Mouse (Mus musculus): Measurements from ENCODE around the gene Rnf151. TPM values are rescaled to one million over a fixed set of nuclear protein-coding genes. Genes with fewer than 3 reads are reported as not detected.
"Not testable (repeated sequence)": the region's sequence is repeated elsewhere in the genome, so short reads cannot be mapped to it uniquely, and the experiment has no call there.

Gene Rnf151
- polyA plus RNA-seq, 1 experiment from 2014 or later = not detected

DNA sequence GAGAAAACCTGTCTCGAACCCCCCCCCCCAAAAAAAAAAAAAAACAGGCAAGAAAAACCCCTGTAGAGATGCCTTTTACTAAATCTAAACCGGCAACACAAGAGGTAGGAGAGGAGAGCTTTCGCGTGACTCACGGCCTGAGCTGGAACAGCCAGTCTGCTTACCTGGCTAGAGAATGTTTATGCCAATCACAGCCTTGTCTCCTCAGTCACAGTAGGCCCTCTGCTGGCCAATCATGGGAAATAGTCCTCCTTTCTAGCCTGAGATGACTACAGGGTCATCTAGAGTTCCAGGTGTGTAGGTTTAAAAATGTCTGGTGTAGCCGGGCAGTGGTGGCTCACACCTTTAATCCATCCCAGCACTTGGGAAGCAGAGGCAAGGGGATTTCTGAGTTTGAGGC is 50.4 kb downstream of the Rnf151 start:
- WGBS = 33% methylated on average over 6 of the region's 6 CpGs
- H3K27ac ChIP-seq = no peak overlapping the region
- peaks cover 20% of the 10 kb centered on the region for H3K4me1 ChIP-seq (replicated peaks; ENCODE audit: insufficient read depth, low read length)
- peak; percentile 85 for TF ChIP-seq CTCF (IDR thresholded peaks at IDR 0.05; ENCODE audit: low read depth)
- no peaks in the 10 kb centered on the region for H3K27me3 ChIP-seq (ENCODE audit: insufficient read depth, low read length)
- peak; percentile 86 for DNase-seq (ENCODE audit: low spot score)
- no peak; the same call in 1 of the 2 replicates for ATAC-seq (replicated peaks; ENCODE audit: low FRiP score, low read depth)
- no peak overlapping the region for H3K4me2 ChIP-seq (ENCODE audit: low read length)
- H3K36me3 ChIP-seq (ENCODE audit: insufficient read depth, low read length) = no peaks in the 10 kb centered on the region
- H3K9me3 ChIP-seq (replicated peaks; ENCODE audit: low read length) = no peaks in the 10 kb centered on the region
- no peak overlapping the region for H3K9ac ChIP-seq (ENCODE audit: low read depth, low read length)
- H3K4me3 ChIP-seq (replicated peaks; ENCODE audit: low read depth, low read length) = no peak overlapping the region

DNA sequence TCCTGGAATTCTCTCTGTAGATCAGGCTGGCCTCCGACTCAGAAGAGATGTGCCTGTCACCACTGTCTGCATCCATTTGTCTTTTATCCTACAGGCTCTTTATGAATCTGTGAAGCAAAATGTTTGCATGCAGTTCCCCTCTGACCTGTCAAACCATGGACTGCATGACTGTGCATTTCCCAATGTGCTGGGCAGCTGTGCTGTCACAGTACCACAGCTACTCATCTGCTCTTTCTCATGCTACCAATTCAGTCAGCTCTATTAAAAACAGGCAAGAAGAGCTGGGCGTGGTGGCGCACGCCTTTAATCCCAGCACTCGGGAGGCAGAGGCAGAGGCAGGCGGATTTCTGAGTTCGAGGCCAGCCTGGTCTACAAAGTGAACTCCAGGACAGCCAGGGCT is 50.9 kb downstream of the Rnf151 start:
- 72% methylated on average over 7 of the region's 7 CpGs for WGBS

More for the DNA sequence above, 50.9 kb downstream of the Rnf151 start:
- H3K4me3 ChIP-seq (replicated peaks; ENCODE audit: low read depth, low read length); H3K4me2 ChIP-seq (ENCODE audit: low read length); H3K36me3 ChIP-seq (ENCODE audit: insufficient read depth, low read length); H3K27ac ChIP-seq; H3K27me3 ChIP-seq (ENCODE audit: insufficient read depth, low read length); H3K9me3 ChIP-seq (replicated peaks; ENCODE audit: low read length); H3K9ac ChIP-seq (ENCODE audit: low read depth, low read length); DNase-seq (ENCODE audit: low spot score); ATAC-seq (replicated peaks; ENCODE audit: low FRiP score, low read depth): not testable (repeated sequence)
- peaks cover 15% of the 10 kb centered on the region for H3K4me1 ChIP-seq (replicated peaks; ENCODE audit: insufficient read depth, low read length)

Other genes with a start within 250 kb of the Rnf151 start
- gene E4f1, start 247.8 kb downstream of the Rnf151 start, polyA plus RNA-seq (2015; fragmentation: Nextera tagmentation; extraction: Ambion mirVana) = 9.8 and 12.0 TPM in 2 replicates
- 61.7 and 64.0 TPM in 2 replicates for gene Pgp, start 247.7 kb downstream of the Rnf151 start, polyA plus RNA-seq (2015; fragmentation: Nextera tagmentation; extraction: Ambion mirVana)
- 1.2 and 1.6 TPM in 2 replicates for gene Bricd5, start 244.2 kb downstream of the Rnf151 start, polyA plus RNA-seq (2015; fragmentation: Nextera tagmentation; extraction: Ambion mirVana)
- 24.1 and 24.2 TPM in 2 replicates for gene Mlst8, start 239.0 kb downstream of the Rnf151 start, polyA plus RNA-seq (2015; fragmentation: Nextera tagmentation; extraction: Ambion mirVana)
- gene Caskin1, start 229.5 kb downstream of the Rnf151 start, polyA plus RNA-seq (2015; fragmentation: Nextera tagmentation; extraction: Ambion mirVana) = 0.82 and 1.1 TPM in 2 replicates
- gene Traf7, start 190.1 kb downstream of the Rnf151 start, polyA plus RNA-seq (2015; fragmentation: Nextera tagmentation; extraction: Ambion mirVana) = 59.4 and 67.3 TPM in 2 replicates
- gene Rab26, start 183.9 kb downstream of the Rnf151 start, polyA plus RNA-seq (2015; fragmentation: Nextera tagmentation; extraction: Ambion mirVana) = 3.5 and 3.7 TPM in 2 replicates
- 10.6 and 17.7 TPM in 2 replicates for gene Pkd1, start 168.2 kb downstream of the Rnf151 start, polyA plus RNA-seq (2015; fragmentation: Nextera tagmentation; extraction: Ambion mirVana)
- gene Tsc2, start 85.4 kb downstream of the Rnf151 start, polyA plus RNA-seq (2015; fragmentation: Nextera tagmentation; extraction: Ambion mirVana) = 36.4 and 42.4 TPM in 2 replicates
- gene Nthl1, start 85.4 kb downstream of the Rnf151 start, polyA plus RNA-seq (2015; fragmentation: Nextera tagmentation; extraction: Ambion mirVana) = 13.4 and 14.9 TPM in 2 replicates
- gene Slc9a3r2, start 67.7 kb downstream of the Rnf151 start, polyA plus RNA-seq (2015; fragmentation: Nextera tagmentation; extraction: Ambion mirVana) = 141 and 145 TPM in 2 replicates
- 0.32 and 0.38 TPM in 2 replicates for gene Npw, start 59.6 kb downstream of the Rnf151 start, polyA plus RNA-seq (2015; fragmentation: Nextera tagmentation; extraction: Ambion mirVana)
- 17.5 and 18.1 TPM in 2 replicates for gene Zfp598, start 48.4 kb downstream of the Rnf151 start, polyA plus RNA-seq (2015; fragmentation: Nextera tagmentation; extraction: Ambion mirVana)
- 1.4 and 1.7 TPM in 2 replicates for gene Syngr3, start 28.1 kb downstream of the Rnf151 start, polyA plus RNA-seq (2015; fragmentation: Nextera tagmentation; extraction: Ambion mirVana)
- gene Gfer, start 21.9 kb downstream of the Rnf151 start, polyA plus RNA-seq (2015; fragmentation: Nextera tagmentation; extraction: Ambion mirVana) = 43.3 and 47.6 TPM in 2 replicates
- 2.6 and 2.7 TPM in 2 replicates for gene Noxo1, start 21.8 kb downstream of the Rnf151 start, polyA plus RNA-seq (2015; fragmentation: Nextera tagmentation; extraction: Ambion mirVana)
- 50.5 and 57.3 TPM in 2 replicates for gene Tbl3, start 10.4 kb downstream of the Rnf151 start, polyA plus RNA-seq (2015; fragmentation: Nextera tagmentation; extraction: Ambion mirVana)
- gene Rps2, start 53 bp upstream of the Rnf151 start, polyA plus RNA-seq (2015; fragmentation: Nextera tagmentation; extraction: Ambion mirVana) = 1,452 and 1,460 TPM in 2 replicates
- gene Ndufb10, start 6.4 kb upstream of the Rnf151 start, polyA plus RNA-seq (2015; fragmentation: Nextera tagmentation; extraction: Ambion mirVana) = 417 and 419 TPM in 2 replicates
- 0.36 and 0.38 TPM in 2 replicates for gene Rpl3l, start 9.8 kb upstream of the Rnf151 start, polyA plus RNA-seq (2015; fragmentation: Nextera tagmentation; extraction: Ambion mirVana)
- 45.8 and 48.6 TPM in 2 replicates for gene Msrb1, start 18.6 kb upstream of the Rnf151 start, polyA plus RNA-seq (2015; fragmentation: Nextera tagmentation; extraction: Ambion mirVana)
- 33.0 and 38.6 TPM in 2 replicates for gene Hs3st6, start 34.9 kb upstream of the Rnf151 start, polyA plus RNA-seq (2015; fragmentation: Nextera tagmentation; extraction: Ambion mirVana)
- gene Meiob, start 86.2 kb upstream of the Rnf151 start, polyA plus RNA-seq (2015; fragmentation: Nextera tagmentation; extraction: Ambion mirVana) = 0.23 and 0.47 TPM in 2 replicates
- 99.7 and 101 TPM in 2 replicates for gene Hagh, start 122.1 kb upstream of the Rnf151 start, polyA plus RNA-seq (2015; fragmentation: Nextera tagmentation; extraction: Ambion mirVana)
- 88.0 and 90.7 TPM in 2 replicates for gene Fahd1, start 132.3 kb upstream of the Rnf151 start, polyA plus RNA-seq (2015; fragmentation: Nextera tagmentation; extraction: Ambion mirVana)
- 6.8 and 8.2 TPM in 2 replicates for gene Igfals, start 147.9 kb upstream of the Rnf151 start, polyA plus RNA-seq (2015; fragmentation: Nextera tagmentation; extraction: Ambion mirVana)
- gene Nubp2, start 168.3 kb upstream of the Rnf151 start, polyA plus RNA-seq (2015; fragmentation: Nextera tagmentation; extraction: Ambion mirVana) = 55.9 and 57.5 TPM in 2 replicates
- 53.4 and 55.9 TPM in 2 replicates for gene Spsb3, start 168.6 kb upstream of the Rnf151 start, polyA plus RNA-seq (2015; fragmentation: Nextera tagmentation; extraction: Ambion mirVana)
- gene Eme2, start 177.0 kb upstream of the Rnf151 start, polyA plus RNA-seq (2015; fragmentation: Nextera tagmentation; extraction: Ambion mirVana) = 29.5 and 29.6 TPM in 2 replicates
- gene Mrps34, start 177.1 kb upstream of the Rnf151 start, polyA plus RNA-seq (2015; fragmentation: Nextera tagmentation; extraction: Ambion mirVana) = 141 TPM in 2 replicates
- gene Nme3, start 178.4 kb upstream of the Rnf151 start, polyA plus RNA-seq (2015; fragmentation: Nextera tagmentation; extraction: Ambion mirVana) = 87.1 and 93.1 TPM in 2 replicates
- 12.7 and 13.7 TPM in 2 replicates for gene Mapk8ip3, start 218.9 kb upstream of the Rnf151 start, polyA plus RNA-seq (2015; fragmentation: Nextera tagmentation; extraction: Ambion mirVana)
- gene Jpt2, start 242.6 kb upstream of the Rnf151 start, polyA plus RNA-seq (2015; fragmentation: Nextera tagmentation; extraction: Ambion mirVana) = 95.0 and 108 TPM in 2 replicates